Mouse (Mus musculus) stomach, postnatal 0 days (tissue): Measurements from ENCODE around the gene Scg5.

Source experiments
- CTCF ChIP-seq: IDR thresholded peaks from 2 replicates; pipeline ENCODE4 v1.5.1; 2016; ENCODE audit warnings: antibody characterized with exemption, low read depth, mild to moderate bottlenecking, moderate library complexity
- EP300 ChIP-seq: optimal IDR thresholded peaks from 2 replicates; pipeline ENCODE3; 2016; ENCODE audit warnings: antibody characterized with exemption

DNA sequence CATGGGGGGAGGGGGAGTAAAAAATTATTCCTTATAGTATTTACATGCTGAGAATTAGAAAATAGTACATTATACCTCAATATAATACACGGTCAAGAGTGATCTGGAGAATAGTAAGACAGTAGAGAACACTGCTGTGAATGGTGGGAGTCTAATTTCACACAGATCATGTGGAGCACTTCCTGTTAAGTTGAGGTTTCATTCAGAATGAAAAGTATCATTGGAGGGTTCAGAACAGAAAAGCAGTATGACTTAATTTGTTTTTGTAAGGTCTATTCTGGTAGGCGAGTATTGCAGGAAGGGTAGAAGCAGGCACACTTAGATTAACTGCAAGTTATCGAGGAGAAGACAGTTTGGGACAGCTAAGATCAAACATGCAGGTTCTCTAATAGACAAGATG, 6.3 kb upstream of the Scg5 start:
- TF ChIP-seq CTCF = no peak
- no peak for TF ChIP-seq EP300
